Mouse (Mus musculus) liver, postnatal 0 days (tissue): ENCODE measurements at regions not wholly inside any gene's neighbourhood (a gene's known extent, or its start where the extent isn't known, plus 50 kb on each side); places are given as distances from the start of the nearest gene placed in this dataset.

Experiments
- CTCF ChIP-seq: sonication (generic); IDR thresholded peaks from 2 replicates; pipeline ENCODE4 v1.5.1; 2016; ENCODE audit warnings: antibody characterized with exemption, low read depth
- EP300 ChIP-seq: IDR thresholded peaks from 2 replicates; pipeline ENCODE4 v1.6.1; 2016; ENCODE audit warnings: antibody characterized with exemption, low read depth, mild to moderate bottlenecking

DNA sequence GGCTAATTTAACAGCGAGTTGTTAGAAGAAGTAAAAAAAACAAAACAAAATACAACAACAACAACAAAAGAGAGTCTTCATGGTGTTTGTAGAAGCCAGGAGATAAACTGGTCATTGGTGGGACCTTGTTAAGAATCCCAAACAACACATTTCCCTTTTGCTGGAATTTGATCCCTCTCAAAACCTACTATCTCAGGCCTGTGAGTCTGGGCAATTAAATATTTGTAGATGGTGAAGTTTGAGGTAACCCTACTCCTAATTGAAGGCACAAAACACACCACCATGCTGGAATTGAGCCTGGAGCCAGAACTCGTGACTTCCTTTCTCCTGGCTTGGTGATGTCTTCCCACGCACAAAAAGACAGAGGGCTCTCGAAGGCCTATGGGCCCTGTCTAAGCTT is 65.4 kb upstream of the Akt3 start:
- TF ChIP-seq CTCF = no peak
- no peak for TF ChIP-seq EP300
